Mouse (Mus musculus) olfactory bulb, adult 2 months (tissue): Measurements from ENCODE around the gene Serpinb1a. TPM values are rescaled to one million over a fixed set of nuclear protein-coding genes. Genes with fewer than 3 reads are reported as not detected.

ENCODE experiments used
- H3K27ac ChIP-seq: fragments of 200-500 bp; 2 replicates; pipeline ENCODE4 v1.5.1; 2012; ENCODE audit warnings: low read depth, low read length; ENCODE audit not compliant: insufficient read depth
- H3K4me1 ChIP-seq: fragments of 200-500 bp; 2 replicates; pipeline ENCODE4 v1.6.1; 2012; ENCODE audit warnings: low read length; ENCODE audit not compliant: control insufficient read depth, insufficient read depth
- H3K4me3 ChIP-seq: fragments of 200-500 bp; 2 replicates; pipeline ENCODE4 v1.5.1; 2012; ENCODE audit warnings: mild to moderate bottlenecking, low read depth, low read length, moderate library complexity; ENCODE audit not compliant: insufficient read depth
- CTCF ChIP-seq: fragments of 200-500 bp; IDR thresholded peaks from 2 replicates; pipeline ENCODE4 v1.5.1; 2012; ENCODE audit warnings: low read depth, mild to moderate bottlenecking, low read length, moderate library complexity; ENCODE audit not compliant: insufficient read depth
- POLR2A ChIP-seq: fragments of 200-500 bp; IDR thresholded peaks from 2 replicates; pipeline ENCODE4 v1.6.1; 2012; ENCODE audit warnings: mild to moderate bottlenecking, low read depth, low read length, moderate library complexity; ENCODE audit not compliant: insufficient read depth
- WGBS: fragments of 180-500 bp; shearing (Covaris S2); methylation state at CpG from one replicate; pipeline ENCODE4 v1.1.7; 2018; 5-methylcytosine and 5-hydroxymethylcytosine counted together
- polyA plus RNA-seq: library from polyadenylated mRNA; stranded (reverse); fragments of >200 nt; gene quantifications from 2 replicates; pipeline ENCODE4 v1.2.4, GENCODE M21; 2012; ENCODE audit warnings: low replicate concordance; ENCODE audit not compliant: missing spikeins, insufficient read depth, insufficient read length

Gene Serpinb1a
- polyA plus RNA-seq, 1 experiment: not detected

GRCm38 (mm10) chr13:32827111-32827822 is 23.7 kb downstream of the Serpinb1a start:
- H3K4me3 ChIP-seq: no peak overlapping the region
- no peak overlapping the region for H3K27ac ChIP-seq
- TF ChIP-seq POLR2A: no peak
- no peak for TF ChIP-seq CTCF
- 76% methylated on average over 3 of the region's 3 CpGs for WGBS
- H3K4me1 ChIP-seq: no peaks in the 10 kb centered on the region

DNA sequence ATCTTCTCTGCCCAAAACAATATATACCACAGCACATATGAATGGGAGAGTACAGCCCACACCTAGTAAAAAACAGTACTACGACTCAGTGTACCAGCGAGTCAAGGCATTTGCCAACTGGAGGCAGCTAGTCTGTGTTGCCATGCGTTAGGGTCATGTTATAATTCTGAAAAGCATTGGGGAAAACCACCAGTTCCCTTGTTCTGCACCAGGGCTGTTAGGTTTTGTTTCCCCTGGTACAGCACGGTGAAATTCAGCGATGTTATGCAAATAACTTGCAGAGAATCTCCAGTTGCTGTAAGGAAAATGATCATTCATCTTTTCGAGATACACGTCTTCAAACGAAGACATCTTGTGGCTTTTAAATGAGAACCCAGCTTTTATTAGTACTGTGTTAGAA is 25.4 kb downstream of the Serpinb1a start:
- no peak for TF ChIP-seq CTCF
- no peak for TF ChIP-seq POLR2A
- H3K4me1 ChIP-seq: peaks cover 4% of the 10 kb centered on the region
- 94% methylated on average over 8 of the region's 8 CpGs for WGBS

GRCm38 (mm10) chr13:32824377-32825330 is 26.3 kb downstream of the Serpinb1a start:
- H3K27ac ChIP-seq: no peak overlapping the region
- WGBS: 70% methylated on average over 6 of the region's 6 CpGs
- TF ChIP-seq CTCF (no peak), POLR2A (no peak)
- no peak overlapping the region for H3K4me3 ChIP-seq
- peaks cover 4% of the 10 kb centered on the region for H3K4me1 ChIP-seq

More for the DNA sequence above, 25.4 kb downstream of the Serpinb1a start:
- Histone ChIP-seq H3K4me3 (no peak overlapping the region), H3K27ac (no peak overlapping the region)

DNA sequence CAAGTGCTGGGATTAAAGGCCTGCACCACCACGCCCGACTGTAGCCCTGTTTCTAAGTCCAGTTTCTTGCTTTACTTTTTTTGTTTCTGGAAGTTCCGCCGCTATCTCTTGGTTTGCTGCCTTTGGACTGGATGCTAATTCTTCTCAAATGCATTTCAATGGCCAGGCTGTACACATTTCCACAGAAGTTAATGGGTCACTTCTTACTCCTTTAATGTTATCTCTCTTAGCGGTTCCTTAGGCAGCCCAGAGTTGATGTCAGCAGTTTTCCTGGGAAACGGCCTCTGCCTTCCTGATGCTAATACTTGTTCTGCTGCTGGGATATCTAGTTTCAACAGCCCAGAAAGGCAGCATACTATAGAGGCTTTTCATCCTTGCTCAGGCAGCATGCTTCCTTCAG is 27.9 kb downstream of the Serpinb1a start:
- no peak for TF ChIP-seq POLR2A
- no peak for TF ChIP-seq CTCF
- Histone ChIP-seq H3K27ac (no peak overlapping the region), H3K4me3 (no peak overlapping the region), H3K4me1 (peaks cover 4% of the 10 kb centered on the region)
- 89% methylated on average over 6 of the region's 6 CpGs for WGBS

DNA sequence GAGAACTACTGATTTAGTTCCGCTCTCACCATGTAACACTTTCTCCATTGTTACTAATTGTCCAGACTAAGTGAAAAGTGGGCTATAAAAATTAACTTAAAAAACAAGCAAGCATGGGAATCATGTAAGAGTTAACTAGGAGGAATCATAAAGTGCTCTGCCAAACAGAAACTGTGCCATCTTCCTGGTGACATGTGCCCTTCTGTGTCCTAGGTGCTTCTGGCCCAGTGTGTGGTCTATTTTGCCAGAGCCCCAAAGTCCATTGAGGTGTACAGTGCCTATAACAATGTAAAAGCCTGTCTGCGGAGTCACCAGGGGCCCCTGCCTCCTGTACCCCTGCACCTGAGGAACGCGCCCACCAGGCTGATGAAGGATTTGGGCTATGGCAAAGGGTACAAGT is 29.3 kb downstream of the Serpinb1a start:
- Histone ChIP-seq H3K4me3 (no peak overlapping the region), H3K27ac (no peak overlapping the region), H3K4me1 (peaks cover 4% of the 10 kb centered on the region)
- TF ChIP-seq CTCF (no peak), POLR2A (no peak)
- 98% methylated on average over 4 of the region's 4 CpGs for WGBS

DNA sequence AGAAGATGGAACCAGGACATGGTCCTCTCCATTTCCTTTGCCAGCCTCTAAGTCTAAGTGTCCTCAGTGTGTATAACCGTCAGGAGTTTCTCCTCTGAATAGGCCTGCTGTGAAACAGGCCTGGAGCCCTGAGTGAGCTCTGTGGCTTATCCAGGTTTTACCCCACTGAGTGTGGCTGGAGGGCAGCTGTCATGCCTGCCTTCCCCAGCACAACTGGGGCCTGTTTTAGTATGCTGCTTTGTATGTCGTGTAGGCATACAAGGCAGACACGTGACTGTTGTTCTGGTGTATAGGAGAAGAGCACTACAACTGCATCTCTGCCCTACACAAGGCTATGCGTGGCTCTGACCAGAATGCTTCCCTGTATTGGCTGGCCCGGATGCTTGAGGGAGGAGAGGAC is 31.1 kb downstream of the Serpinb1a start:
- WGBS: 93% methylated on average over 5 of the region's 5 CpGs
- Histone ChIP-seq H3K4me1 (peaks cover 4% of the 10 kb centered on the region), H3K4me3 (no peak overlapping the region), H3K27ac (no peak overlapping the region)
- TF ChIP-seq POLR2A: no peak

- TF ChIP-seq CTCF (no peak), POLR2A (no peak)
- 93% methylated on average over 3 of the region's 3 CpGs for WGBS
Measured at GRCm38 (mm10) chr13:32819241-32819640, 31.7 kb downstream of the Serpinb1a start.

GRCm38 (mm10) chr13:32807624-32808023 is 43.4 kb downstream of the Serpinb1a start:
- Histone ChIP-seq H3K4me1 (peaks cover 8% of the 10 kb centered on the region), H3K4me3 (no peak overlapping the region), H3K27ac (no peak overlapping the region)
- TF ChIP-seq CTCF (no peak), POLR2A (no peak)
- WGBS: 57% methylated on average over 3 of the region's 3 CpGs

More at GRCm38 (mm10) chr13:32819241-32819640, 31.7 kb downstream of the Serpinb1a start:
- Histone ChIP-seq H3K27ac (no peak overlapping the region), H3K4me1 (peaks cover 4% of the 10 kb centered on the region), H3K4me3 (no peak overlapping the region)

DNA sequence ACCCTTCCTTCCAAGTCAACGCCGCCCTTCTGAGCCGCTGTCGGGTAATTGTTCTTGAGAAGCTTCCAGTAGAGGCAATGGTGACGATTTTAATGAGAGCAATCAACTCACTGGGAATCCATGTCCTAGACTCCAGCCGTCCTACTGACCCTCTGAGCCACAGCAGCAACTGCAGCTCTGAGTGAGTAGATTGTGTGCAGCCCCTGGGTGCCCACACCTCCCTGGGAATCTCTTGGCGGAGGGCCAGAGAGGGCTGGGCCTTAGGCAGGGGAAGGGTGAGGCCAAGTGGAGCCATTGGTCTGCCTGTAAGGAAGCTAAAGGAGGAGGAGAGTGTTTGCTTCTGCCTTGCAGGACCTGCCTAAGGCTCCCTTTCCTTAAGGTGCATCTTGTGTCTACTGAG is 44.2 kb downstream of the Serpinb1a start:
- 54% methylated on average over 7 of the region's 7 CpGs for WGBS
- Histone ChIP-seq H3K27ac (no peak overlapping the region), H3K4me3 (no peak overlapping the region), H3K4me1 (peaks cover 8% of the 10 kb centered on the region)
- TF ChIP-seq CTCF (no peak), POLR2A (no peak)
